Mouse (Mus musculus): ENCODE results near the gene Foxn3. TPM values are rescaled to one million over a fixed set of nuclear protein-coding genes. Genes with fewer than 3 reads are reported as not detected.
A peak's percentile ranks its signal among the peaks of the same experiment; 100 is the strongest.

The Foxn3 gene
- polyA plus RNA-seq, 1 experiment from 2014 or later: 87.3 TPM

DNA sequence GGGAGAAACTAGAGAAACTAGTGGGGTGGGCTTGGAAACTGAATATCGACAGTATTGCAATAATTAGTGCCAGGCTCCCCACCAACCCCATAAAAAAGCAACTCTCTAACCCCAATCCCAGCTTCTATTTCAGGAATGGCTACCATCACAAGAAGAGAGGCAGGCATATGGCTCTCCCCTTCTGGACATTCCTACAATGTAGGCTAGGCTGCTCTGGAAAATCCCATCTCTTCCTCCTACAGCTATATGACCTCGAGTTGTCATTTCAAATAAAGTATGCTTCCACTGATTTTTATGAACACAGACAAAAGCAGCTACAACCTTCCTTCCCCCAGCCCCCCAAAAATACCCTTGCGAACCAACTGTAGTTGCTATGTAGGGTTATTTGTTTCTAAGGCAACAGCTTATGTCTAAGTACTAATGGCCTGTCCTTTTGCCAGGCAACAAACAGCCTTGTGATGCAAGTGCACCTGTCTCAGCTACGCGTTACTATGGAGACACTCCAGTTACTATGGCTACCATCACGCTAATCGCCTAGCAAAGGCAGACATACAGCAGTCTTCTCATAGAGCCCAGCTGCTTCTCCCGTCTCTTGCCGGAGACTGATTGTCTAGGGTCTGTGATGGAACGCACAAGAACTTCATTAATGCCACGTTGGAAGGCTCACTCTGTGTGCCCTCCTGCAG lies 223.6 kb downstream of the Foxn3 start:
- H3K9me3 ChIP-seq (ENCODE audit: control insufficient read depth, low read length): no peaks in the 10 kb centered on the region
- no peak overlapping the region for H3K4me3 ChIP-seq (ENCODE audit: low read depth, low read length)
- H3K27me3 ChIP-seq (ENCODE audit: control insufficient read depth, insufficient read depth, low read length): no peaks in the 10 kb centered on the region
- ATAC-seq (replicated peaks; ENCODE audit: low FRiP score) (peak; percentile 92), DNase-seq (ENCODE audit: low spot score) (peak; percentile 79)
- H3K4me2 ChIP-seq (ENCODE audit: low read depth, low read length, severe bottlenecking): no peak overlapping the region
- H3K4me1 ChIP-seq (replicated peaks; ENCODE audit: control insufficient read depth, insufficient read depth, low read length): peaks cover 21% of the 10 kb centered on the region
- no peak overlapping the region for H3K9ac ChIP-seq (ENCODE audit: low read length)
- peak overlapping the region; percentile 80 for H3K27ac ChIP-seq (ENCODE audit: low read depth, low read length)
- no peaks in the 10 kb centered on the region for H3K36me3 ChIP-seq (ENCODE audit: control insufficient read depth, insufficient read depth, low read length)
- 44% methylated on average over 11 of the region's 11 CpGs for WGBS

DNA sequence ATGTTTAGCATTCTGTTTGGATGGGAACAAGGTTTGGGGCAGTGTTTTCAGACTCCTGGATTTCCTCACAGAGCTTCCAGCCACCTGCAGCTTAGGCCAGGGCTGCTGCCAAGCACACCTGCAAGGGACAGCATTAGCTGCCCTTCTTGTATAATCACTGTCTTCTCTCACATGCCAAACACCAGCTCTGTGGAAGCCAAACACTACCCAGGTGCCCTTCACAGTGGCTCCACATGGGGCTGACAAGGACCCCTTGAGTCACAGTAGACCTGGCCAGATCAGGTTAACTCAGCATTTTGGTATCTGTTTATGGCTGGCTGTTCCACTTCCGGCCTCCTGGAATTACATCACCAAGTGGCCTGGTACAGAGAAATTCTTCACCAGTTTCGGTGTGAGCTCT lies 224.6 kb downstream of the Foxn3 start:
- H3K27ac ChIP-seq (ENCODE audit: low read depth, low read length): no peak overlapping the region
- H3K4me3 ChIP-seq (ENCODE audit: low read depth, low read length): no peak overlapping the region
- no peaks in the 10 kb centered on the region for H3K27me3 ChIP-seq (ENCODE audit: control insufficient read depth, insufficient read depth, low read length)
- H3K9ac ChIP-seq (ENCODE audit: low read length): no peak overlapping the region
- no peaks in the 10 kb centered on the region for H3K9me3 ChIP-seq (ENCODE audit: control insufficient read depth, low read length)
- H3K4me1 ChIP-seq (replicated peaks; ENCODE audit: control insufficient read depth, insufficient read depth, low read length): peaks cover 21% of the 10 kb centered on the region
- DNase-seq (ENCODE audit: low spot score): no peak
- no peak overlapping the region for H3K4me2 ChIP-seq (ENCODE audit: low read depth, low read length, severe bottlenecking)
- no peaks in the 10 kb centered on the region for H3K36me3 ChIP-seq (ENCODE audit: control insufficient read depth, insufficient read depth, low read length)
- ATAC-seq (replicated peaks; ENCODE audit: low FRiP score): no peak
- WGBS: 91% methylated on average over 2 of the region's 2 CpGs

DNA sequence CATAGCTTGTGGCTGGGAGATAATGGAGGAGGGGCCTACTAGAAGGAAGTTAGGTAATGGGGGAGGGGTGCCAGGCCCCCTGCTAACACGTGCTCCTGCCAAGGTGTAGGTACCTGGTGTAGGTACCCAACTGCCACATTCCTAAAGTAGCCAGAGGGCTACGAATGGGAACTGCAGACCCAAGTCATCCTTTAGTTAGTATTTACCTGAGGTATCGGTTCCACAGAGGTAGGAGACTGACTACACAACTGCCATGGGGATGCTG lies 226.3 kb downstream of the Foxn3 start:
- Histone ChIP-seq H3K27me3 (ENCODE audit: control insufficient read depth, insufficient read depth, low read length) (no peaks in the 10 kb centered on the region), H3K36me3 (ENCODE audit: control insufficient read depth, insufficient read depth, low read length) (no peaks in the 10 kb centered on the region), H3K9ac (ENCODE audit: low read length) (no peak overlapping the region), H3K9me3 (ENCODE audit: control insufficient read depth, low read length) (no peaks in the 10 kb centered on the region), H3K4me1 (replicated peaks; ENCODE audit: control insufficient read depth, insufficient read depth, low read length) (peaks cover 21% of the 10 kb centered on the region), H3K27ac (ENCODE audit: low read depth, low read length) (no peak overlapping the region), H3K4me3 (ENCODE audit: low read depth, low read length) (no peak overlapping the region), H3K4me2 (ENCODE audit: low read depth, low read length, severe bottlenecking) (no peak overlapping the region)
- no peak for DNase-seq (ENCODE audit: low spot score)
- ATAC-seq (replicated peaks; ENCODE audit: low FRiP score): no peak
- 89% methylated on average over 3 of the region's 3 CpGs for WGBS

DNA sequence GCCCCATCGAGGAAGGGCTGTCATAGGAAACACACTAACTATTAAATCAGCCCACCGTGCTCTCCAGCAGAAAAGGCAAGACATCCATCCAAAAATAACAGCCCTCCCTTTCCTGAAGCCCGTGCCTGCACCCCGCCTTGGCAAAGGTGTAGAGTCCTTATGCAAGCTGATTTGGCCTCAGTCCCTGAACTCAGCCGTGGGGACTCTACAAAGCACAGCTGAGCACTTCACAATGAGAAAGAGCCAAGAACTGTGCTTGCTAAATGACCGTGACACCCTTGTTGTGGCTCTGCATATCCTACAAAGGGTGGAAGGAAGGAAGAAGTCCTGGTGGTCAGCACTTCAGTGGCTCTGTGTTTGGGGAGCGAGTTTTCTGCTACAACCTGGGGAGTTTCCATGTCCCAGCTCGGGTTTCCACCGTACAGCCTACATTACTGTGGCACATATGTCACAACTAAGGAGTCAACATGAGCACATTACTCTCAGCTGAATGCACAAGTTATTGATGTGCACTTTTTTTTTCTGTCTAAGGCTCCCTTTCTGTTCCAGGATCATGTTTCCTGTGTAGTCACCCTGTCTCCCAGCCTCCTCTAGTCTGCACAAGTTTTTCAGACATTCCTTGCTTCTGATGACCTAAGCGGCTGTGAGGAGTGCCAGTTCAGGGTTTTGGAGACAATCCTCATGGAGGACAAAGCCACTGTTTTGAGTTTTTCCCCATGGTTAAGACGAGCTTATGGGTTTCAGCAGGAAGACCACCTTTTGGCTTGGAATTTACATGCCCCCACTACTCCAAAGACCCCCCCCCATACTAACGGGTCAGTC lies 226.8 kb downstream of the Foxn3 start:
- Histone ChIP-seq H3K27me3 (ENCODE audit: control insufficient read depth, insufficient read depth, low read length) (no peaks in the 10 kb centered on the region), H3K27ac (ENCODE audit: low read depth, low read length) (peak overlapping the region; percentile 34; the same call in 1 of the 2 replicates), H3K36me3 (ENCODE audit: control insufficient read depth, insufficient read depth, low read length) (no peaks in the 10 kb centered on the region), H3K4me2 (ENCODE audit: low read depth, low read length, severe bottlenecking) (no peak overlapping the region), H3K9ac (ENCODE audit: low read length) (no peak overlapping the region), H3K4me1 (replicated peaks; ENCODE audit: control insufficient read depth, insufficient read depth, low read length) (peaks cover 22% of the 10 kb centered on the region), H3K9me3 (ENCODE audit: control insufficient read depth, low read length) (no peaks in the 10 kb centered on the region), H3K4me3 (ENCODE audit: low read depth, low read length) (no peak overlapping the region)
- WGBS: 58% methylated on average over 12 of the region's 12 CpGs
- ATAC-seq (replicated peaks; ENCODE audit: low FRiP score) (no peak), DNase-seq (ENCODE audit: low spot score) (no peak)

DNA sequence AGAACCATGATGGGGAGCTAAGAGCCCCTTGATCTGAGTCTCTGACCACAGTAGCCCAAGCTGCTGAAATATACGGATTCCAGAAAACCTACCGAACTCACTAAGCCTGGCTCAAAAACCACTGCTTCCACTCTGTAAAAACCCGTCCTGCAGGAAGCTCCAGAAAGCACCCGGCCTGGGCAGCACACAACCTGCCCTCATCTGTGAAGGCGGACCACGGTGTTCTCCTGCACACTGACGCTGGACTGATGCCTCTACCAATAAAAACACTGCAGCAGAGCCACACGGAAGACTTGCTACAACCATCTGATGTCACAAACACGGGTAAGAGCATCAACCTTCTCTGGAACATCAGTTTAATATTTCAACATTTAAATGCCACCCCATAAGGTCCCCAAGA lies 227.8 kb downstream of the Foxn3 start:
- 88% methylated on average over 9 of the region's 9 CpGs for WGBS
- H3K4me2 ChIP-seq (ENCODE audit: low read depth, low read length, severe bottlenecking): no peak overlapping the region
- no peaks in the 10 kb centered on the region for H3K9me3 ChIP-seq (ENCODE audit: control insufficient read depth, low read length)
- ATAC-seq (replicated peaks; ENCODE audit: low FRiP score) (no peak), DNase-seq (ENCODE audit: low spot score) (no peak)
- H3K4me1 ChIP-seq (replicated peaks; ENCODE audit: control insufficient read depth, insufficient read depth, low read length): peaks cover 19% of the 10 kb centered on the region
- H3K36me3 ChIP-seq (ENCODE audit: control insufficient read depth, insufficient read depth, low read length): no peaks in the 10 kb centered on the region
- no peaks in the 10 kb centered on the region for H3K27me3 ChIP-seq (ENCODE audit: control insufficient read depth, insufficient read depth, low read length)
- no peak overlapping the region for H3K4me3 ChIP-seq (ENCODE audit: low read depth, low read length)
- H3K27ac ChIP-seq (ENCODE audit: low read depth, low read length): no peak overlapping the region
- no peak overlapping the region for H3K9ac ChIP-seq (ENCODE audit: low read length)

DNA sequence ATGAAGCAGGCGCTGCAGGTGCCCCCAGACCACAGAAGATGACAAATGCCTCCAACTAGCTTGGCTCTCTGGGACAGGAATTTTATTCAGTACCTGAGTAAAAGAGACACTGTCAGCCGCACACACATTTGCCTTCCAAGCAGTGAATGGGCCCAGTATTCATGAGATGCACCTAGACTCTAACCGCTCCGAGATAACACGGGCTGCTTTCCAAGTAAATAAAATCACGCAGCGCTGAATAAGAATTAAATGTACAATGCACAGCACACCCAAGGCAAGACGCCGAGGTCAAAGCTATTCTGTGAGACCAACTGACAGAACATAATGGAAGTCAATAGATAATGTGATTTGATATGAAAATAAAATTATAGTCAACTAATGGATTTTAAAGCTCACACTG lies 229.4 kb downstream of the Foxn3 start:
- no peak overlapping the region for H3K4me3 ChIP-seq (ENCODE audit: low read depth, low read length)
- peaks cover 27% of the 10 kb centered on the region for H3K4me1 ChIP-seq (replicated peaks; ENCODE audit: control insufficient read depth, insufficient read depth, low read length)
- H3K4me2 ChIP-seq (ENCODE audit: low read depth, low read length, severe bottlenecking): no peak overlapping the region
- DNase-seq (ENCODE audit: low spot score) (no peak), ATAC-seq (replicated peaks; ENCODE audit: low FRiP score) (no peak)
- H3K27ac ChIP-seq (ENCODE audit: low read depth, low read length): 0 out of 2 replicates have a peak overlapping the region, but pooled peaks have one; percentile 1
- H3K36me3 ChIP-seq (ENCODE audit: control insufficient read depth, insufficient read depth, low read length): no peaks in the 10 kb centered on the region
- H3K9me3 ChIP-seq (ENCODE audit: control insufficient read depth, low read length): no peaks in the 10 kb centered on the region
- no peak overlapping the region for H3K9ac ChIP-seq (ENCODE audit: low read length)
- 79% methylated on average over 9 of the region's 9 CpGs for WGBS
- H3K27me3 ChIP-seq (ENCODE audit: control insufficient read depth, insufficient read depth, low read length): no peaks in the 10 kb centered on the region

DNA sequence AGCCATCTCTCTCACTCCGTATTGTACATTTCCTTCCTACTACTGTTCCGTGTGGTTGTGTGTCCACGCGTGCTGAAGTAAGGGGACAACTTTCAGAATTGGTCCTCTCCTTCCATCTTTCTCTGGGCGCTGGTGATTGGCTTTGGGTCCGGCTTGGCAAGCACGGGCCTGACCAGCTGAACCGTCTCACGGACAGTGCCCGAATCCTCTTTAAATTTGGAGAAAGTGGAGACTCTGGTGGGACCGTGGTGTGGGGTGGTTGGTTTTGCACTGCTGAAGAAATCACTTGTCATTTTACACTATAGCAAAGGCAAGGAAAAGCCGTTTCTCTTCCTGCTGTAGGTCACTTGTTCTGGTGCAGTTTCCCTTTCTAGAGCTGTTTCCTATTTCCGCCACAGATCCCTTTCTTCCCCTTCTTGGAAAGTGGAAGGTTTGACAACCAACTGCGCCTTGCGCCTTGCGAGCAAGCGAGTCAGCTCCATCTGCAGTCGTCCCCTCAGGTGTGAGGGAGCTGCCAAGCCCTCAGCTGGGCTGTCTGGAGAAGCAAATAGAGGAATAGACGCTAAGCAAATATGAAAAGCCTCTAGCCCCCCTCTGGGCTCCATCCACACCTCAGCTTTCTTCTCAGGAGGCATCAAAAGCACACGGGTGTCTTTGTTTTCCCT lies 229.9 kb downstream of the Foxn3 start:
- ATAC-seq (replicated peaks; ENCODE audit: low FRiP score): no peak
- no peaks in the 10 kb centered on the region for H3K36me3 ChIP-seq (ENCODE audit: control insufficient read depth, insufficient read depth, low read length)
- no peak overlapping the region for H3K4me3 ChIP-seq (ENCODE audit: low read depth, low read length)
- H3K9me3 ChIP-seq (ENCODE audit: control insufficient read depth, low read length): no peaks in the 10 kb centered on the region
- WGBS: 86% methylated on average over 20 of the region's 20 CpGs
- H3K4me2 ChIP-seq (ENCODE audit: low read depth, low read length, severe bottlenecking): no peak overlapping the region
- peaks cover 31% of the 10 kb centered on the region for H3K4me1 ChIP-seq (replicated peaks; ENCODE audit: control insufficient read depth, insufficient read depth, low read length)
- DNase-seq (ENCODE audit: low spot score): no peak
- no peak overlapping the region for H3K9ac ChIP-seq (ENCODE audit: low read length)
- H3K27ac ChIP-seq (ENCODE audit: low read depth, low read length): 0 out of 2 replicates have a peak overlapping the region, but pooled peaks have one; percentile 1
- H3K27me3 ChIP-seq (ENCODE audit: control insufficient read depth, insufficient read depth, low read length): no peaks in the 10 kb centered on the region

DNA sequence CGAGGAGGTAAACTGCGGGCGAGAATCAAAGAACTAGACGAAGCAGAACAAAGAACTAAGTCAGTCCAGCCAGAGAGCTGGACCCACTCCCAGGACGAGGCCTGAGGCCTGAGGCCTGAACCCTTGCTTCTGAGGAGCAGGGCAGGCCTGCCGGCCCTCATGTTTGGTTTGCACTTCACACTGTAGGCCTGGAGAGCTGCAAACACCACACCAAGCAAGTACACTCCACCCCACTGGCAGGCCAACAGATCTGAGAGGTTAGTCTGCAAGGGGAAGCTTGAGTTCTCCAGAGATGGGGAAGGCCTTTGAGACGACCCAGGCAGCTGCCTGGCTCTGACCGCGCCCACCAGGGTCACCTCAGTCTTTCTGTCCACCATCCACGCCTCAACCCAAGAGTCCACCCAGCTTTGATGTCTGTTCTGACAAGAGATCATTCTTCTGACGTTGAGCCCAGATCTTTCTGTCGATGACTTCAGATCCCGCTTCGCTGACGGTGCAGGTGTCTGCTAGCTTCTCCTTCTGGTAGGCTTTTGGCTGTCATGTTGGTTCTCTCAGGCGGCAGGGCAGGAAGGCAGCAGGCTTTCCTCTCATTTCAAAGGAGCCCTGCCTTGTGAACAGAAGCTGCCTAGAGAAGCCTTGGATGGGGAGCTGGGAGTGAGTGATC lies 231.1 kb downstream of the Foxn3 start:
- no peaks in the 10 kb centered on the region for H3K27me3 ChIP-seq (ENCODE audit: control insufficient read depth, insufficient read depth, low read length)
- no peak overlapping the region for H3K4me2 ChIP-seq (ENCODE audit: low read depth, low read length, severe bottlenecking)
- ATAC-seq (replicated peaks; ENCODE audit: low FRiP score): no peak
- no peaks in the 10 kb centered on the region for H3K9me3 ChIP-seq (ENCODE audit: control insufficient read depth, low read length)
- 69% methylated on average over 16 of the region's 16 CpGs for WGBS
- H3K4me3 ChIP-seq (ENCODE audit: low read depth, low read length): no peak overlapping the region
- no peak overlapping the region for H3K9ac ChIP-seq (ENCODE audit: low read length)
- H3K27ac ChIP-seq (ENCODE audit: low read depth, low read length): no peak overlapping the region
- peaks cover 31% of the 10 kb centered on the region for H3K4me1 ChIP-seq (replicated peaks; ENCODE audit: control insufficient read depth, insufficient read depth, low read length)
- no peak for DNase-seq (ENCODE audit: low spot score)
- H3K36me3 ChIP-seq (ENCODE audit: control insufficient read depth, insufficient read depth, low read length): no peaks in the 10 kb centered on the region

Measured in forebrain, embryonic 11.5 days (tissue).